Mouse (Mus musculus) intestine, embryonic 16.5 days (tissue): ENCODE data around the gene Spata17. TPM values are rescaled to one million over a fixed set of nuclear protein-coding genes. Genes with fewer than 3 reads are reported as not detected.

Source experiments
- ATAC-seq: fragments of 200-750 bp; cut with Nextera tagmentation; 2 replicates; pipeline ENCODE4 v1.8.0; 2017; ENCODE audit warnings: moderate TSS enrichment, moderate library complexity
- H3K27ac ChIP-seq: fragments of 300-500 bp; sonication (generic); 2 replicates; pipeline ENCODE4 v1.5.1; 2014; ENCODE audit warnings: mild to moderate bottlenecking, low read length
- H3K27me3 ChIP-seq: fragments of 300-500 bp; sonication (generic); replicated peaks from 2 replicates; pipeline ENCODE4 v1.6.1; 2014; ENCODE audit warnings: low read length, control low read depth, mixed read lengths; ENCODE audit not compliant: control insufficient read depth, insufficient read depth
- H3K36me3 ChIP-seq: fragments of 300-500 bp; sonication (generic); 2 replicates; pipeline ENCODE4 v1.6.1; 2014; ENCODE audit warnings: low read length, control low read depth; ENCODE audit not compliant: control insufficient read depth, insufficient read depth
- H3K4me1 ChIP-seq: fragments of 300-500 bp; sonication (generic); 2 replicates; pipeline ENCODE4 v1.6.1; 2014; ENCODE audit warnings: low read length, control low read depth, mixed read lengths; ENCODE audit not compliant: control insufficient read depth, insufficient read depth
- H3K4me2 ChIP-seq: fragments of 300-500 bp; sonication (generic); 2 replicates; pipeline ENCODE4 v1.6.1; 2014; ENCODE audit warnings: low read depth, low read length, control low read depth
- H3K4me3 ChIP-seq: fragments of 300-500 bp; sonication (generic); 2 replicates; pipeline ENCODE4 v1.5.1; 2014; ENCODE audit warnings: mild to moderate bottlenecking, low read length
- H3K9ac ChIP-seq: fragments of 300-500 bp; sonication (generic); 2 replicates; pipeline ENCODE4 v1.6.1; 2014; ENCODE audit warnings: low read depth, low read length
- H3K9me3 ChIP-seq: fragments of 300-500 bp; sonication (generic); 2 replicates; pipeline ENCODE4 v1.6.1; 2016; ENCODE audit warnings: low read length, control low read depth; ENCODE audit not compliant: control insufficient read depth
- WGBS: fragments of 180-500 bp; shearing (Covaris S2); extraction: QIAGEN DNeasy Blood & Tissue Kit; methylation state at CpG from one replicate; pipeline ENCODE4 v1.1.7; 2014; 5-methylcytosine and 5-hydroxymethylcytosine counted together
- polyA plus RNA-seq: library from polyadenylated mRNA; unstranded; fragments of >200 nt; fragmentation: Nextera tagmentation; extraction: Ambion mirVana; gene quantifications from 2 replicates; pipeline ENCODE4 v1.2.1, GENCODE M21; 2015

Spata17 gene
- polyA plus RNA-seq, 1 experiment from 2014 or later = 0.91 TPM

GRCm38 (mm10) chr1:187209496-187209895 is 5.8 kb downstream of the Spata17 start:
- no peak overlapping the region for H3K4me3 ChIP-seq
- no peaks in the 10 kb centered on the region for H3K36me3 ChIP-seq
- H3K27me3 ChIP-seq = no peaks in the 10 kb centered on the region
- no peak overlapping the region for H3K4me2 ChIP-seq
- ATAC-seq = no peak
- H3K9me3 ChIP-seq = no peaks in the 10 kb centered on the region
- H3K27ac ChIP-seq = no peak overlapping the region
- no peaks in the 10 kb centered on the region; the same call in 1 of the 2 replicates for H3K4me1 ChIP-seq
- 52% methylated on average over 4 of the region's 4 CpGs for WGBS
- no peak overlapping the region for H3K9ac ChIP-seq

GRCm38 (mm10) chr1:187205506-187205905 is 9.8 kb downstream of the Spata17 start:
- WGBS = 70% methylated on average over 6 of the region's 6 CpGs
- Histone ChIP-seq H3K9ac (no peak overlapping the region), H3K9me3 (no peaks in the 10 kb centered on the region), H3K4me1 (no peaks in the 10 kb centered on the region), H3K36me3 (no peaks in the 10 kb centered on the region), H3K27ac (no peak overlapping the region), H3K4me2 (no peak overlapping the region), H3K27me3 (no peaks in the 10 kb centered on the region), H3K4me3 (no peak overlapping the region)
- ATAC-seq = no peak

- no peak overlapping the region for H3K4me3 ChIP-seq
- no peaks in the 10 kb centered on the region for H3K36me3 ChIP-seq
- no peak overlapping the region for H3K27ac ChIP-seq
- no peak overlapping the region for H3K4me2 ChIP-seq
- H3K27me3 ChIP-seq = no peaks in the 10 kb centered on the region
- H3K9ac ChIP-seq = no peak overlapping the region
- no peaks in the 10 kb centered on the region for H3K9me3 ChIP-seq
- no peaks in the 10 kb centered on the region for H3K4me1 ChIP-seq
- no peak for ATAC-seq
- WGBS = 73% methylated on average over 1 of the region's 1 CpGs
Measured at GRCm38 (mm10) chr1:187178546-187178945, 36.7 kb downstream of the Spata17 start.

GRCm38 (mm10) chr1:187175991-187176390 is 39.3 kb downstream of the Spata17 start:
- 83% methylated on average over 1 of the region's 1 CpGs for WGBS
- H3K9me3 ChIP-seq = no peaks in the 10 kb centered on the region
- H3K9ac ChIP-seq = no peak overlapping the region
- ATAC-seq = no peak
- H3K4me1 ChIP-seq = no peaks in the 10 kb centered on the region
- no peak overlapping the region for H3K4me3 ChIP-seq
- no peaks in the 10 kb centered on the region for H3K36me3 ChIP-seq
- H3K27me3 ChIP-seq = no peaks in the 10 kb centered on the region
- H3K27ac ChIP-seq = no peak overlapping the region
- H3K4me2 ChIP-seq = no peak overlapping the region

- Histone ChIP-seq H3K9me3 (no peaks in the 10 kb centered on the region), H3K27ac (no peak overlapping the region), H3K36me3 (no peaks in the 10 kb centered on the region), H3K9ac (no peak overlapping the region), H3K4me1 (no peaks in the 10 kb centered on the region), H3K27me3 (no peaks in the 10 kb centered on the region), H3K4me3 (no peak overlapping the region), H3K4me2 (no peak overlapping the region)
- no peak for ATAC-seq
- 63% methylated on average over 3 of the region's 3 CpGs for WGBS
Measured at GRCm38 (mm10) chr1:187170361-187170760, 44.9 kb downstream of the Spata17 start.

- no peaks in the 10 kb centered on the region for H3K4me1 ChIP-seq
- no peak overlapping the region for H3K4me2 ChIP-seq
- H3K9ac ChIP-seq = no peak overlapping the region
- no peak overlapping the region for H3K27ac ChIP-seq
- 79% methylated on average over 7 of the region's 7 CpGs for WGBS
- no peak overlapping the region for H3K4me3 ChIP-seq
- no peak for ATAC-seq
- H3K9me3 ChIP-seq = no peaks in the 10 kb centered on the region
- no peaks in the 10 kb centered on the region for H3K36me3 ChIP-seq
- H3K27me3 ChIP-seq = no peaks in the 10 kb centered on the region
Measured at GRCm38 (mm10) chr1:187169646-187170045, 45.6 kb downstream of the Spata17 start.

- no peak for ATAC-seq
- Histone ChIP-seq H3K27ac (no peak overlapping the region), H3K27me3 (no peaks in the 10 kb centered on the region), H3K9ac (no peak overlapping the region), H3K4me2 (no peak overlapping the region), H3K36me3 (no peaks in the 10 kb centered on the region), H3K4me1 (no peaks in the 10 kb centered on the region), H3K9me3 (no peaks in the 10 kb centered on the region), H3K4me3 (no peak overlapping the region)
Measured at GRCm38 (mm10) chr1:187163571-187163970, 51.7 kb downstream of the Spata17 start.

GRCm38 (mm10) chr1:187155658-187156057 is 59.6 kb downstream of the Spata17 start:
- H3K27me3 ChIP-seq = no peaks in the 10 kb centered on the region
- H3K4me3 ChIP-seq = no peak overlapping the region
- H3K4me2 ChIP-seq = no peak overlapping the region
- no peak for ATAC-seq
- no peaks in the 10 kb centered on the region for H3K4me1 ChIP-seq
- no peaks in the 10 kb centered on the region for H3K9me3 ChIP-seq
- no peak overlapping the region for H3K27ac ChIP-seq
- no peaks in the 10 kb centered on the region for H3K36me3 ChIP-seq
- no peak overlapping the region for H3K9ac ChIP-seq

- H3K36me3 ChIP-seq = no peaks in the 10 kb centered on the region
- ATAC-seq = no peak
Measured at GRCm38 (mm10) chr1:187153681-187154080, 61.6 kb downstream of the Spata17 start.

GRCm38 (mm10) chr1:187152571-187152970 is 62.7 kb downstream of the Spata17 start:
- no peaks in the 10 kb centered on the region for H3K4me1 ChIP-seq
- no peak overlapping the region for H3K27ac ChIP-seq
- H3K9ac ChIP-seq = no peak overlapping the region
- H3K4me3 ChIP-seq = no peak overlapping the region
- no peak overlapping the region for H3K4me2 ChIP-seq
- ATAC-seq = no peak
- H3K27me3 ChIP-seq = no peaks in the 10 kb centered on the region
- no peaks in the 10 kb centered on the region for H3K36me3 ChIP-seq
- 81% methylated on average over 2 of the region's 2 CpGs for WGBS
- no peaks in the 10 kb centered on the region for H3K9me3 ChIP-seq

More at GRCm38 (mm10) chr1:187153681-187154080, 61.6 kb downstream of the Spata17 start:
- H3K9me3 ChIP-seq = no peaks in the 10 kb centered on the region
- WGBS = 65% methylated on average over 5 of the region's 5 CpGs
- no peak overlapping the region for H3K4me2 ChIP-seq
- H3K4me3 ChIP-seq = no peak overlapping the region
- no peak overlapping the region for H3K9ac ChIP-seq
- H3K27me3 ChIP-seq = no peaks in the 10 kb centered on the region
- H3K4me1 ChIP-seq = no peaks in the 10 kb centered on the region
- no peak overlapping the region for H3K27ac ChIP-seq
